In genomic region chr11:117879676-117880075, GRCm38 (mm10) we compare ENCODE assay signal across 21 mouse cellular contexts. TPM values are rescaled to one million over a fixed set of nuclear protein-coding genes. Genes with fewer than 3 reads are reported as not detected.
DNase-seq lines count a peak whose midpoint lies in the region; ATAC-seq and TF ChIP-seq lines count a peak whose summit lies in the region.
"Had no signal": no experiment of that assay in that cellular context is flagged by ENCODE, and none has a peak within 500 bp of the region (broad histone marks: within the 10 kb centered on the region; RNA-seq: fewer than 3 reads in every experiment).

No protein-coding gene starts in this region.

- peaks cover 53% of the 10 kb centered on the region for H3K4me1 ChIP-seq in forebrain, embryonic 10.5 days
- H3K4me1 ChIP-seq in forebrain, embryonic 13.5 days, result peaks cover 25% of the 10 kb centered on the region
- peaks cover 51% of the 10 kb centered on the region for H3K4me1 ChIP-seq in liver, postnatal 0 days (ENCODE audit: insufficient read depth)
- H3K4me1 ChIP-seq in liver, embryonic 12.5 days, result peaks cover 60% of the 10 kb centered on the region
- H3K4me1 ChIP-seq in ES-Bruce4 (ENCODE audit: control insufficient read depth, insufficient read depth, low read length), result peaks cover 13% of the 10 kb centered on the region
- peaks cover 61% of the 10 kb centered on the region for H3K4me1 ChIP-seq in embryonic facial prominence, embryonic 10.5 days

- 64% methylated on average over 6 of the region's 6 CpGs for WGBS in forebrain, embryonic 10.5 days
- 74% methylated on average over 6 of the region's 6 CpGs for WGBS in forebrain, embryonic 13.5 days
- WGBS in liver, postnatal 0 days (ENCODE audit: insufficient replicate concordance), result 73% methylated on average over 6 of the region's 6 CpGs
- 65% methylated on average over 6 of the region's 6 CpGs for WGBS in liver, embryonic 12.5 days (ENCODE audit: insufficient replicate concordance)
- WGBS in embryonic facial prominence, embryonic 10.5 days, result 73% methylated on average over 6 of the region's 6 CpGs

- no peak overlapping the region for H3K9ac ChIP-seq in forebrain, embryonic 13.5 days
- H3K9ac ChIP-seq in liver, postnatal 0 days (replicated peaks), result no peak overlapping the region
- H3K9ac ChIP-seq in liver, embryonic 12.5 days, result no peak overlapping the region
- peak overlapping the region; percentile 36; the same call in 1 of the 2 replicates for H3K9ac ChIP-seq in ES-Bruce4 (ENCODE audit: low read depth, poor library complexity, severe bottlenecking)
- H3K9ac ChIP-seq: neural tube, embryonic 13.5 days had no signal

- H3K9me3 ChIP-seq in forebrain, embryonic 10.5 days, result no peaks in the 10 kb centered on the region
- no peaks in the 10 kb centered on the region for H3K9me3 ChIP-seq in forebrain, embryonic 13.5 days (replicated peaks)
- H3K9me3 ChIP-seq in liver, postnatal 0 days (ENCODE audit: low read length), result no peaks in the 10 kb centered on the region
- no peaks in the 10 kb centered on the region for H3K9me3 ChIP-seq in liver, embryonic 12.5 days (replicated peaks)
- H3K9me3 ChIP-seq in ES-Bruce4 (replicated peaks; ENCODE audit: control insufficient read depth, insufficient read depth, low read length, poor library complexity, severe bottlenecking), result no peaks in the 10 kb centered on the region
- no peaks in the 10 kb centered on the region for H3K9me3 ChIP-seq in embryonic facial prominence, embryonic 10.5 days
- H3K9me3 ChIP-seq: heart, embryonic 12.5 days; limb, embryonic 12.5 days; midbrain, embryonic 10.5 days; neural tube, embryonic 13.5 days had no signal

- TF ChIP-seq EP300 in liver, postnatal 0 days (IDR thresholded peaks at IDR 0.05; ENCODE audit: low read depth), result no peak
- peak; percentile 67; the same call in 1 of the 2 replicates for TF ChIP-seq EP300 in ES-Bruce4 (IDR thresholded peaks at IDR 0.05; ENCODE audit: insufficient read depth, low read depth, low read length)

- no peak for ATAC-seq in forebrain, embryonic 13.5 days
- ATAC-seq in liver, postnatal 0 days, result no peak
- no peak for ATAC-seq in liver, embryonic 12.5 days
- ATAC-seq: activated CD4-positive, CD25-positive, alpha-beta regulatory T cell, adult 4 months; intestine, postnatal 0 days had no signal

- H3K4me3 ChIP-seq in forebrain, embryonic 10.5 days, result no peak overlapping the region
- H3K4me3 ChIP-seq in forebrain, embryonic 13.5 days, result no peak overlapping the region
- H3K4me3 ChIP-seq in liver, postnatal 0 days (ENCODE audit: low read depth, low read length), result no peak overlapping the region
- H3K4me3 ChIP-seq in liver, embryonic 12.5 days, result no peak overlapping the region
- H3K4me3 ChIP-seq in ES-Bruce4 (ENCODE audit: low read depth, low read length), result peak overlapping the region; percentile 40
- H3K4me3 ChIP-seq in embryonic facial prominence, embryonic 10.5 days, result no peak overlapping the region
- H3K4me3 ChIP-seq: heart, embryonic 12.5 days; limb, embryonic 12.5 days; midbrain, embryonic 10.5 days; neural tube, embryonic 13.5 days had no signal

- peaks cover 89% of the 10 kb centered on the region for H3K27me3 ChIP-seq in forebrain, embryonic 10.5 days (ENCODE audit: poor library complexity, severe bottlenecking)
- H3K27me3 ChIP-seq in forebrain, embryonic 13.5 days, result peaks cover 41% of the 10 kb centered on the region
- H3K27me3 ChIP-seq in liver, postnatal 0 days (ENCODE audit: insufficient read depth, low read length), result no peaks in the 10 kb centered on the region
- H3K27me3 ChIP-seq in liver, embryonic 12.5 days (replicated peaks), result peaks cover 32% of the 10 kb centered on the region; the same call in 1 of the 2 replicates
- no peaks in the 10 kb centered on the region for H3K27me3 ChIP-seq in ES-Bruce4 (ENCODE audit: control insufficient read depth, insufficient read depth, low read length, poor library complexity, severe bottlenecking)
- peaks cover 72% of the 10 kb centered on the region for H3K27me3 ChIP-seq in embryonic facial prominence, embryonic 10.5 days (replicated peaks; ENCODE audit: low read depth, poor library complexity, severe bottlenecking)
- H3K27me3 ChIP-seq: heart, embryonic 12.5 days; limb, embryonic 12.5 days had no signal

- H3K27ac ChIP-seq in forebrain, embryonic 10.5 days, result 0 out of 2 replicates have a peak overlapping the region, but pooled peaks have one; percentile 26
- H3K27ac ChIP-seq in forebrain, embryonic 13.5 days, result no peak overlapping the region
- H3K27ac ChIP-seq in liver, postnatal 0 days (ENCODE audit: low read depth), result peak overlapping the region; percentile 95
- H3K27ac ChIP-seq in liver, embryonic 12.5 days, result no peak overlapping the region
- no peak overlapping the region for H3K27ac ChIP-seq in ES-Bruce4 (ENCODE audit: insufficient read depth, low read length)
- 0 out of 2 replicates have a peak overlapping the region, but pooled peaks have one; percentile 40 for H3K27ac ChIP-seq in embryonic facial prominence, embryonic 10.5 days (replicated peaks)

- no peak for TF ChIP-seq POLR2A in ES-Bruce4 (IDR thresholded peaks at IDR 0.05; ENCODE audit: insufficient read depth, low read length)

- DNase-seq in forebrain, embryonic 10.5 days (ENCODE audit: extremely low spot score, low spot score), result no peak
- DNase-seq in liver, postnatal 0 days, result no peak
- DNase-seq in embryonic facial prominence, embryonic 10.5 days (ENCODE audit: low spot score), result no peak
- no peak for DNase-seq in neural tube, embryonic 10.5 days (ENCODE audit: extremely low spot score, low spot score)
- DNase-seq in right cerebral cortex, adult 2 months (ENCODE audit: low spot score in 2 of 2), result no peak
- DNase-seq: adrenal gland, postnatal 14 days; B cell, adult 2 months; lung, postnatal 36 days; right cerebral cortex, postnatal 14 days had no signal

- no peaks in the 10 kb centered on the region for H3K36me3 ChIP-seq in forebrain, embryonic 10.5 days (replicated peaks)
- no peaks in the 10 kb centered on the region for H3K36me3 ChIP-seq in forebrain, embryonic 13.5 days (ENCODE audit: poor library complexity, severe bottlenecking)
- no peaks in the 10 kb centered on the region for H3K36me3 ChIP-seq in liver, postnatal 0 days (replicated peaks; ENCODE audit: insufficient read depth, low read length)
- H3K36me3 ChIP-seq in liver, embryonic 12.5 days, result no peaks in the 10 kb centered on the region
- H3K36me3 ChIP-seq in ES-Bruce4 (ENCODE audit: control insufficient read depth, insufficient read depth, low read length, poor library complexity, severe bottlenecking), result no peaks in the 10 kb centered on the region
- no peaks in the 10 kb centered on the region for H3K36me3 ChIP-seq in embryonic facial prominence, embryonic 10.5 days (replicated peaks)
- H3K36me3 ChIP-seq: heart, embryonic 12.5 days; limb, embryonic 12.5 days; midbrain, embryonic 10.5 days; neural tube, embryonic 13.5 days had no signal

- no peak for TF ChIP-seq CTCF in liver, postnatal 0 days (IDR thresholded peaks at IDR 0.05; ENCODE audit: low read depth)
- TF ChIP-seq CTCF in ES-Bruce4 (IDR thresholded peaks at IDR 0.05; ENCODE audit: low read depth, low read length), result no peak

- H3K4me2 ChIP-seq in forebrain, embryonic 13.5 days, result no peak overlapping the region
- H3K4me2 ChIP-seq in liver, postnatal 0 days (ENCODE audit: low read depth, low read length), result no peak overlapping the region
- no peak overlapping the region for H3K4me2 ChIP-seq in liver, embryonic 12.5 days
- H3K4me2 ChIP-seq: heart, embryonic 12.5 days; neural tube, embryonic 13.5 days had no signal

RNA-seq across cellular contexts. Expression of gene Tha1, which starts 6.4 kb away (rescaled TPM):
- polyA plus RNA-seq in forebrain, embryonic 10.5 days (2016; fragmentation: Nextera tagmentation; extraction: Ambion mirVana), result 4.4 and 6.4 TPM in 2 replicates
- polyA plus RNA-seq in forebrain, embryonic 13.5 days (2015; fragmentation: Nextera tagmentation; extraction: Ambion mirVana), result 2.3 and 2.5 TPM in 2 replicates
- 6.6 and 7.1 TPM in 2 replicates for polyA plus RNA-seq in liver, postnatal 0 days (2015; fragmentation: Nextera tagmentation; extraction: Ambion mirVana)
- 1.7 TPM in 2 replicates for polyA plus RNA-seq in liver, embryonic 12.5 days (2016; fragmentation: Nextera tagmentation; extraction: Ambion mirVana)
- polyA plus RNA-seq in ES-Bruce4 (2011; ENCODE audit: insufficient read depth, insufficient read length, low read depth, missing spikeins), result 0.52 and 1.1 TPM in 2 replicates
- 2.5 and 3.1 TPM in 2 replicates for polyA plus RNA-seq in embryonic facial prominence, embryonic 10.5 days (2016; fragmentation: Nextera tagmentation; extraction: Ambion mirVana)

RNA-seq across cellular contexts. Expression of gene Tmem235, which starts 19.1 kb away (rescaled TPM):
- not detected in 2 replicates for polyA plus RNA-seq in forebrain, embryonic 10.5 days (2016; fragmentation: Nextera tagmentation; extraction: Ambion mirVana)
- polyA plus RNA-seq in forebrain, embryonic 13.5 days (2015; fragmentation: Nextera tagmentation; extraction: Ambion mirVana), result not detected in 2 replicates
- polyA plus RNA-seq in liver, postnatal 0 days (2015; fragmentation: Nextera tagmentation; extraction: Ambion mirVana), result not detected in 2 replicates
- not detected in 2 replicates for polyA plus RNA-seq in liver, embryonic 12.5 days (2016; fragmentation: Nextera tagmentation; extraction: Ambion mirVana)
- polyA plus RNA-seq in ES-Bruce4 (2011; ENCODE audit: insufficient read depth, insufficient read length, low read depth, missing spikeins), result 0.37 TPM in 1 of 2 replicates, not detected in the other
- 0.10 TPM in 1 of 2 replicates, not detected in the other for polyA plus RNA-seq in embryonic facial prominence, embryonic 10.5 days (2016; fragmentation: Nextera tagmentation; extraction: Ambion mirVana)
- polyA plus RNA-seq: activated CD4-positive, CD25-positive, alpha-beta regulatory T cell, adult 4 months; forebrain, embryonic 14.5 days; heart, embryonic 12.5 days; intestine, postnatal 0 days; kidney, postnatal 0 days; limb, embryonic 12.5 days; liver, embryonic 16.5 days; midbrain, embryonic 10.5 days; neural tube, embryonic 13.5 days had no signal

RNA-seq across cellular contexts. Expression of gene Birc5, which starts 30.6 kb away (rescaled TPM):
- polyA plus RNA-seq in forebrain, embryonic 10.5 days (2016; fragmentation: Nextera tagmentation; extraction: Ambion mirVana), result 412 and 424 TPM in 2 replicates
- polyA plus RNA-seq in forebrain, embryonic 13.5 days (2015; fragmentation: Nextera tagmentation; extraction: Ambion mirVana), result 231 and 243 TPM in 2 replicates
- polyA plus RNA-seq in liver, postnatal 0 days (2015; fragmentation: Nextera tagmentation; extraction: Ambion mirVana), result 193 and 197 TPM in 2 replicates
- 370 and 373 TPM in 2 replicates for polyA plus RNA-seq in liver, embryonic 12.5 days (2016; fragmentation: Nextera tagmentation; extraction: Ambion mirVana)
- 171 and 183 TPM in 2 replicates for polyA plus RNA-seq in ES-Bruce4 (2011; ENCODE audit: insufficient read depth, insufficient read length, low read depth, missing spikeins)
- 405 and 416 TPM in 2 replicates for polyA plus RNA-seq in embryonic facial prominence, embryonic 10.5 days (2016; fragmentation: Nextera tagmentation; extraction: Ambion mirVana)

RNA-seq across cellular contexts. Expression of gene Tk1, which starts 53.8 kb away (rescaled TPM):
- polyA plus RNA-seq in forebrain, embryonic 10.5 days (2016; fragmentation: Nextera tagmentation; extraction: Ambion mirVana), result 167 and 178 TPM in 2 replicates
- 103 and 104 TPM in 2 replicates for polyA plus RNA-seq in forebrain, embryonic 13.5 days (2015; fragmentation: Nextera tagmentation; extraction: Ambion mirVana)
- polyA plus RNA-seq in liver, postnatal 0 days (2015; fragmentation: Nextera tagmentation; extraction: Ambion mirVana), result 96.8 and 101 TPM in 2 replicates
- 145 and 152 TPM in 2 replicates for polyA plus RNA-seq in liver, embryonic 12.5 days (2016; fragmentation: Nextera tagmentation; extraction: Ambion mirVana)
- polyA plus RNA-seq in ES-Bruce4 (2011; ENCODE audit: insufficient read depth, insufficient read length, low read depth, missing spikeins), result 35.7 and 40.3 TPM in 2 replicates
- polyA plus RNA-seq in embryonic facial prominence, embryonic 10.5 days (2016; fragmentation: Nextera tagmentation; extraction: Ambion mirVana), result 156 and 161 TPM in 2 replicates

RNA-seq across cellular contexts. Expression of gene Afmid, which starts 54.0 kb away (rescaled TPM):
- polyA plus RNA-seq in forebrain, embryonic 10.5 days (2016; fragmentation: Nextera tagmentation; extraction: Ambion mirVana), result 4.0 and 4.8 TPM in 2 replicates
- polyA plus RNA-seq in forebrain, embryonic 13.5 days (2015; fragmentation: Nextera tagmentation; extraction: Ambion mirVana), result 7.4 and 7.5 TPM in 2 replicates
- polyA plus RNA-seq in liver, postnatal 0 days (2015; fragmentation: Nextera tagmentation; extraction: Ambion mirVana), result 32.9 and 34.4 TPM in 2 replicates
- polyA plus RNA-seq in liver, embryonic 12.5 days (2016; fragmentation: Nextera tagmentation; extraction: Ambion mirVana), result 6.7 TPM in 2 replicates
- 3.6 and 5.0 TPM in 2 replicates for polyA plus RNA-seq in ES-Bruce4 (2011; ENCODE audit: insufficient read depth, insufficient read length, low read depth, missing spikeins)
- polyA plus RNA-seq in embryonic facial prominence, embryonic 10.5 days (2016; fragmentation: Nextera tagmentation; extraction: Ambion mirVana), result 3.5 and 4.8 TPM in 2 replicates

Comparison
In these comparisons a context has a peak if more than half of its experiments do, and no peak if none do; other contexts are left out.
1. H3K27ac ChIP-seq: peak in forebrain, embryonic 10.5 days (single experiment), liver, postnatal 0 days (single experiment) and embryonic facial prominence, embryonic 10.5 days (single experiment); none in forebrain, embryonic 13.5 days (single experiment), liver, embryonic 12.5 days (single experiment) and ES-Bruce4 (single experiment).